Mouse (Mus musculus) heart, embryonic 13.5 days (tissue): Measurements from ENCODE around the gene Asb3. TPM values are rescaled to one million over a fixed set of nuclear protein-coding genes. Genes with fewer than 3 reads are reported as not detected.
A peak's percentile ranks its signal among the peaks of the same experiment; 100 is the strongest.

ENCODE experiments used
- ATAC-seq: fragments of 200-750 bp; cut with Nextera tagmentation; 2 replicates; pipeline ENCODE4 v1.8.0; 2017; ENCODE audit warnings: moderate TSS enrichment; ENCODE audit not compliant: insufficient number of reproducible peaks, low FRiP score, low TSS enrichment; ENCODE audit errors: extremely low read depth
- H3K27ac ChIP-seq: fragments of 300-500 bp; sonication (generic); replicated peaks from 2 replicates; pipeline ENCODE4 v1.5.1; 2015; ENCODE audit warnings: moderate library complexity, mild to moderate bottlenecking, inconsistent platforms
- H3K27me3 ChIP-seq: fragments of 300-500 bp; sonication (generic); replicated peaks from 2 replicates; pipeline ENCODE4 v1.6.1; 2015; ENCODE audit warnings: mild to moderate bottlenecking, inconsistent platforms
- H3K36me3 ChIP-seq: fragments of 300-500 bp; sonication (generic); 2 replicates; pipeline ENCODE4 v1.6.1; 2015; ENCODE audit warnings: mild to moderate bottlenecking, inconsistent platforms
- H3K4me1 ChIP-seq: fragments of 300-500 bp; sonication (generic); 2 replicates; pipeline ENCODE4 v1.6.1; 2015; ENCODE audit warnings: inconsistent platforms
- H3K4me2 ChIP-seq: fragments of 300-500 bp; sonication (generic); 2 replicates; pipeline ENCODE4 v1.6.1; 2015; ENCODE audit warnings: inconsistent platforms, mild to moderate bottlenecking, moderate library complexity
- H3K4me3 ChIP-seq: fragments of 300-500 bp; sonication (generic); 2 replicates; pipeline ENCODE4 v1.5.1; 2015; ENCODE audit warnings: moderate library complexity, mild to moderate bottlenecking, inconsistent platforms
- H3K9ac ChIP-seq: fragments of 300-500 bp; sonication (generic); 2 replicates; pipeline ENCODE4 v1.6.1; 2015; ENCODE audit warnings: inconsistent platforms, mild to moderate bottlenecking, moderate library complexity
- H3K9me3 ChIP-seq: fragments of 300-500 bp; sonication (generic); 2 replicates; pipeline ENCODE4 v1.6.1; 2016; ENCODE audit warnings: inconsistent platforms
- WGBS: fragments of 180-500 bp; shearing (Covaris S2); methylation state at CpG from one replicate; pipeline ENCODE4 v1.1.7; 2015; ENCODE audit warnings: mixed read lengths; 5-methylcytosine and 5-hydroxymethylcytosine counted together
- polyA plus RNA-seq: library from polyadenylated mRNA; unstranded; fragments of >200 nt; fragmentation: Nextera tagmentation; extraction: Ambion mirVana; gene quantifications from 2 replicates; pipeline ENCODE4 v1.2.1, GENCODE M21; 2015

Asb3 gene
- polyA plus RNA-seq, 1 experiment from 2014 or later, result 18.7 TPM

- Histone ChIP-seq H3K9ac (no peak overlapping the region), H3K4me2 (no peak overlapping the region), H3K4me1 (no peaks in the 10 kb centered on the region), H3K9me3 (no peaks in the 10 kb centered on the region), H3K36me3 (peaks cover 85% of the 10 kb centered on the region), H3K4me3 (no peak overlapping the region), H3K27me3 (no peaks in the 10 kb centered on the region), H3K27ac (no peak overlapping the region)
- ATAC-seq, result no peak
- 96% methylated on average over 2 of the region's 2 CpGs for WGBS
These were observed 58.3 kb downstream of the Asb3 start for GRCm38 (mm10) chr11:30943522-30943921.

GRCm38 (mm10) chr11:30952829-30953228, 67.6 kb downstream of the Asb3 start:
- H3K27ac ChIP-seq, result no peak overlapping the region
- peaks cover 14% of the 10 kb centered on the region for H3K4me1 ChIP-seq
- no peaks in the 10 kb centered on the region for H3K27me3 ChIP-seq
- peak overlapping the region; percentile 81 for H3K4me2 ChIP-seq
- peaks cover 48% of the 10 kb centered on the region for H3K36me3 ChIP-seq
- ATAC-seq, result no peak
- 61% methylated on average over 5 of the region's 5 CpGs for whole genome bisulfite sequencing
- H3K9ac ChIP-seq, result peak overlapping the region; percentile 95
- peak overlapping the region; percentile 70 for H3K4me3 ChIP-seq
- peaks cover 5% of the 10 kb centered on the region for H3K9me3 ChIP-seq

DNA sequence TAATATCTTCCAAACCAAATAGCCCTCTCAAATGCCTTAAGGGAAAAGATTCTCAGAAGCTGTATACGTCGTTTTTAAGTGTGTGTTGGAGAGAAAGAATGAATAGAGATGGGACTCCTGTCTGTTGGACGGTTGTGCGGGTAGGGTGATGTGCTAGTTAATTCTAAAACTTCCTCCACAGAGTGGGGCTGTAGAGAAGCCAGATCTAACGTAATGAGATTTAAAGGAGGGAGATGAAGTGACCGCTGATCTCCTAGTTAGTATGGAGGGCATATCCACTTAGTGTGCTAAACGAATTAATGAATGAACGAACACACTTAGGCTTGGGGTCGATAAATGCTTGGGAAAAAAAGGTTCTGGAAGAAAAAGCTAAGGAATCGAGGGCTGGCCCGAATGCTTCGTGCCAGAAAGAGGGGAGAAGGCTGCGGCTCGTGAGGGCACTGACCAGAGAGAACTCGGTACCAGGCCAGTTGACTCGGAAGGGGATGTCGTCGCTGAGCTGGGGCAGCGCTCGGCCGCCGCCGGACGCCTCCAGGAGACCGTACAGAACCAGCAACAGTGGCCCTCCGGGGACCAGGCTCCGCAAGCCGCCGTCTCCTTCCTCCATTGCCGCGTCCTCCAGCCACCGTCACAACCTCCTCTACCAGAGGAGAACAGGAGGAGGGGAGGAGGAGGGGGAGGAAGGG, 68.4 kb downstream of the Asb3 start:
- peak; percentile 74 for ATAC-seq
- H3K4me3 ChIP-seq, result peak overlapping the region; percentile 70
- H3K4me1 ChIP-seq, result peaks cover 14% of the 10 kb centered on the region
- H3K27ac ChIP-seq, result peak overlapping the region; percentile 89
- peak overlapping the region; percentile 81 for H3K4me2 ChIP-seq
- H3K27me3 ChIP-seq, result no peaks in the 10 kb centered on the region
- WGBS, result 1% methylated on average over 32 of the region's 32 CpGs
- peaks cover 6% of the 10 kb centered on the region for H3K9me3 ChIP-seq
- peaks cover 48% of the 10 kb centered on the region for H3K36me3 ChIP-seq
- H3K9ac ChIP-seq, result peak overlapping the region; percentile 95

- Histone ChIP-seq H3K4me1 (peaks cover 14% of the 10 kb centered on the region), H3K4me2 (peak within 1 kb of the TSS; percentile 84), H3K27me3 (no peaks in the 10 kb centered on the region), H3K27ac (peak within 1 kb of the TSS; percentile 89), H3K36me3 (peaks cover 42% of the 10 kb centered on the region), H3K9me3 (peaks cover 8% of the 10 kb centered on the region), H3K9ac (peak within 1 kb of the TSS; percentile 95), H3K4me3 (peak within 1 kb of the TSS; percentile 70)
- ATAC-seq, result peak; percentile 91
- under 1% methylated on average over 40 of the region's 40 CpGs for WGBS
These were observed 69.1 kb downstream of the Asb3 start, which contains the start of gene Erlec1 for GRCm38 (mm10) chr11:30954279-30954725. Erlec1 (minus strand) TSS chr11:30954335.

DNA sequence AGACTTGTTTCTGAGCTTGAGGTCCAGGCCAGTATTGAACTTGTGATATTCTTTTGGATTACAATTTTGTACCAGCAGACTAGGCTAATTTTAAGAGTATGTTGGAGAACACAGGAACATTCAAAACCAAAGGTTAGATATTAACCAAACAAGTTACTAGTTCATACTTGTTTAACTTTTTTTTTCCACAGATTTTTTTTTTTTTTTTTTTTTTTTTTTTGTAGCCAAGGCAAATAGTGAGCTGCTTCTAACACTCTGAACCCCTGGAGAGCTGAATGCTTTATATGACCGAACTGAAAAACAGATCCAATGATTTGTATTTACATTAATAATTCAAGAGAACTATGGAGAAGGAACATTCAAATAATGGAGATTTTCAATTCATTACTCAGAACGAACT, 100.0 kb downstream of the Asb3 start:
- peak overlapping the region; percentile 75 for H3K4me3 ChIP-seq
- H3K4me1 ChIP-seq, result peaks cover 16% of the 10 kb centered on the region
- peak overlapping the region; percentile 84 for H3K4me2 ChIP-seq
- no peaks in the 10 kb centered on the region for H3K9me3 ChIP-seq
- ATAC-seq, result no peak
- peak overlapping the region; percentile 92 for H3K9ac ChIP-seq
- 43% methylated on average over 2 of the region's 2 CpGs for WGBS
- 0 out of 2 replicates have a peak, but pooled peaks cover 2% of the 10 kb centered on the region for H3K36me3 ChIP-seq
- no peak overlapping the region for H3K27ac ChIP-seq
- H3K27me3 ChIP-seq, result no peaks in the 10 kb centered on the region

DNA sequence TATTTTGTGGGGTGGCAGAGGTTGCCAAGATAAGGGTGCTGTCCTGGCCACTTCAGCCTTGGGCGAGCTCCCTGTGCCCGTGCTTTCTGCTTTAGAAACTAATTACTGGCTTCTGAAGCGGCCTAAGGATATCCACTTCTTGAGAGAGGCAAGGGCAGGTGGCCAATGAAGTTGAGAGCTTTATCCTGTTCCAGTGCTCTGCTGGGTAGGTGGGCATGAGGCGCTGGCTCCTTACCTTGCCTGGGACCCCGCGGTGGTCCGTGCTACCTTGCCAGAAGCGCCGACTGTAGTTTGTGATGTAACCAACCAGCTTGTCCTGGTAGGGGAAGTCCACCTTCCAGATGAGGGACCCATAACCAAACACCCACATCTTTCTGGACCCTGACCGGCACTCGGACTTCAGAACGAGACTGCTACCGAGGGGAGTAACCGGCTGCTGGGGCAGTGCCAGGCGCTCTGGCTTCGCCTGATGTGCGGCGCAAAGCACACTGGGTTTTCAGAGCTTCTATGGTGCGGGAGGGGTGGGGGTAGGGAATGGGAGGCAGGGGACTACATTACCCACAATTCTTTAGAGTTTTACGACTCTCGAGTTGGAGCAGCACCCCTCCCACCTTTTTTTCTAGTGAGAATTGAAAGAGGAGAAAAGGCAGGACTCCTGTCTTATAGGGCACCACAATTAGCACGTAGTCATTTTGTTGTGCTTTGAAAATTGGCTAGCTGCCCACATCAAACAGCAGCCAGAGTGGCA, 100.8 kb downstream of the Asb3 start, which contains the start of gene Chac2:
Chac2 (minus strand) TSS at position 474 of the 748 bp plus-strand sequence.
- WGBS, result under 1% methylated on average over 22 of the region's 22 CpGs
- H3K27ac ChIP-seq, result peak within 1 kb of the TSS; percentile 84
- H3K4me1 ChIP-seq, result peaks cover 16% of the 10 kb centered on the region
- peak within 1 kb of the TSS; percentile 84 for H3K4me2 ChIP-seq
- peak within 1 kb of the TSS; percentile 92 for H3K9ac ChIP-seq
- peak within 1 kb of the TSS; percentile 75 for H3K4me3 ChIP-seq
- no peaks in the 10 kb centered on the region for H3K27me3 ChIP-seq
- ATAC-seq, result peak; percentile 93
- 0 out of 2 replicates have a peak, but pooled peaks cover 2% of the 10 kb centered on the region for H3K36me3 ChIP-seq
- no peaks in the 10 kb centered on the region for H3K9me3 ChIP-seq

DNA sequence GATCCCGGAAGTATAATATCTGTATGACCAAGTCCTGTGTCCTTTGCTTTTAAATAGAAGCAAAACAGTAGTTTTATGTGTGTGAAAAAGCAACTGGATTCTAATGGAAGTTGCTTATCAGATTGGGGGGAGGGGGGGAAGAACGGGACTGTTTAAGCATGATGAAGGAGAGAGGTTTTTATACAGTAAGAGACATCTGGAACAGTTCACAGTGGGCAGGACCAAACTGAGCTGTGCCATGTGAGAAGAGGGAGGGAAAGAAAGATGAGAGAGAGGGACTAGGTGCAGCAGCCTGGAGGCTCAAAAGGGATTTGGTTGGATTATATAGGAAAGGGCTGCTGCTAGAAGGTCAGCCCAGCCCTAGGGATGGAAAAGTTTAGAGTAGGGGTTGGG, 101.4 kb downstream of the Asb3 start:
- H3K9me3 ChIP-seq, result no peaks in the 10 kb centered on the region
- H3K27me3 ChIP-seq, result no peaks in the 10 kb centered on the region
- H3K27ac ChIP-seq, result peak overlapping the region; percentile 84
- 0 out of 2 replicates have a peak, but pooled peaks cover 2% of the 10 kb centered on the region for H3K36me3 ChIP-seq
- ATAC-seq, result 0 out of 2 replicates have a peak, but pooled peaks have one; percentile 39
- H3K9ac ChIP-seq, result peak overlapping the region; percentile 92
- peaks cover 16% of the 10 kb centered on the region for H3K4me1 ChIP-seq
- peak overlapping the region; percentile 75 for H3K4me3 ChIP-seq
- peak overlapping the region; percentile 84 for H3K4me2 ChIP-seq
- 2% methylated on average over 2 of the region's 2 CpGs for WGBS

- 81% methylated on average over 3 of the region's 3 CpGs for WGBS
- Histone ChIP-seq H3K9me3 (no peaks in the 10 kb centered on the region), H3K9ac (no peak overlapping the region), H3K36me3 (peaks cover 3% of the 10 kb centered on the region; the same call in 1 of the 2 replicates), H3K4me3 (no peak overlapping the region), H3K27ac (no peak overlapping the region), H3K27me3 (no peaks in the 10 kb centered on the region), H3K4me2 (no peak overlapping the region), H3K4me1 (no peaks in the 10 kb centered on the region)
- ATAC-seq, result peak; percentile 83
These were observed 111.5 kb downstream of the Asb3 start for GRCm38 (mm10) chr11:30996670-30997069.

GRCm38 (mm10) chr11:30998199-30998598, 113.0 kb downstream of the Asb3 start:
- 75% methylated on average over 5 of the region's 5 CpGs for WGBS
- Histone ChIP-seq H3K36me3 (peaks cover 3% of the 10 kb centered on the region; the same call in 1 of the 2 replicates), H3K9me3 (no peaks in the 10 kb centered on the region), H3K4me1 (no peaks in the 10 kb centered on the region), H3K27me3 (no peaks in the 10 kb centered on the region), H3K4me3 (no peak overlapping the region), H3K9ac (no peak overlapping the region), H3K27ac (no peak overlapping the region), H3K4me2 (no peak overlapping the region)
- ATAC-seq, result no peak

GRCm38 (mm10) chr11:30998704-30999103, 113.5 kb downstream of the Asb3 start:
- Histone ChIP-seq H3K9me3 (no peaks in the 10 kb centered on the region), H3K4me3 (no peak overlapping the region), H3K9ac (no peak overlapping the region), H3K36me3 (peaks cover 3% of the 10 kb centered on the region; the same call in 1 of the 2 replicates), H3K4me1 (no peaks in the 10 kb centered on the region), H3K4me2 (no peak overlapping the region), H3K27me3 (no peaks in the 10 kb centered on the region), H3K27ac (no peak overlapping the region)
- WGBS, result 65% methylated on average over 2 of the region's 2 CpGs
- no peak for ATAC-seq

- WGBS, result 70% methylated on average over 2 of the region's 2 CpGs
- Histone ChIP-seq H3K4me2 (no peak overlapping the region), H3K27me3 (no peaks in the 10 kb centered on the region), H3K36me3 (peaks cover 3% of the 10 kb centered on the region; the same call in 1 of the 2 replicates), H3K9ac (no peak overlapping the region), H3K27ac (no peak overlapping the region), H3K4me1 (no peaks in the 10 kb centered on the region), H3K9me3 (no peaks in the 10 kb centered on the region), H3K4me3 (no peak overlapping the region)
- no peak for ATAC-seq
These were observed 114.8 kb downstream of the Asb3 start for GRCm38 (mm10) chr11:31000028-31000427.
